8 mouse cellular contexts compared by ENCODE assay signal in genomic region chr8:11634331-11635011, GRCm38 (mm10). TPM values are rescaled to one million over a fixed set of nuclear protein-coding genes. Genes with fewer than 3 reads are reported as not detected.
A peak's percentile ranks its signal among the peaks of the same experiment; 100 is the strongest.
DNase-seq lines count a peak whose midpoint lies in the region; ATAC-seq and TF ChIP-seq lines count a peak whose summit lies in the region.

No protein-coding gene starts in this region.

- no peak for TF ChIP-seq POLR2A in ES-Bruce4 (IDR thresholded peaks at IDR 0.05; ENCODE audit: insufficient read depth, low read length)

- TF ChIP-seq EP300 in ES-Bruce4 (IDR thresholded peaks at IDR 0.05; ENCODE audit: insufficient read depth, low read depth, low read length) = no peak

- intact Hi-C loops in heart, postnatal 25 days (cut with DNase I) = loop anchor here (5.0 kb wide), 1 partner anchor 68 kb away; the partner anchor contains the start of gene 1700016D06Rik

- ATAC-seq in heart, embryonic 11.5 days (replicated peaks; ENCODE audit: insufficient number of reproducible peaks, low FRiP score, low TSS enrichment) = no peak
- ATAC-seq in forebrain, embryonic 11.5 days (replicated peaks; ENCODE audit: low FRiP score) = peak; percentile 4; the same call in 1 of the 2 replicates
- ATAC-seq in limb, embryonic 13.5 days (ENCODE audit: low FRiP score, low read depth) = peak; percentile 1; the same call in 1 of the 2 replicates

- H3K27ac ChIP-seq in heart, embryonic 11.5 days (ENCODE audit: low read depth, low read length) = peak overlapping the region; percentile 99
- peak overlapping the region; percentile 4; the same call in 1 of the 2 replicates for H3K27ac ChIP-seq in ES-Bruce4 (ENCODE audit: insufficient read depth, low read length)
- H3K27ac ChIP-seq in forebrain, embryonic 11.5 days (ENCODE audit: low read depth, low read length) = no peak overlapping the region
- peak overlapping the region; percentile 99 for H3K27ac ChIP-seq in limb, embryonic 13.5 days

- peaks cover 23% of the 10 kb centered on the region for H3K4me1 ChIP-seq in heart, embryonic 11.5 days (ENCODE audit: control insufficient read depth, insufficient read depth, low read length)
- H3K4me1 ChIP-seq in ES-Bruce4 (ENCODE audit: control insufficient read depth, insufficient read depth, low read length) = peaks cover 2% of the 10 kb centered on the region
- H3K4me1 ChIP-seq in forebrain, embryonic 11.5 days (replicated peaks; ENCODE audit: control insufficient read depth, insufficient read depth, low read length) = peaks cover 17% of the 10 kb centered on the region
- H3K4me1 ChIP-seq in limb, embryonic 13.5 days = peaks cover 51% of the 10 kb centered on the region

- H3K9me3 ChIP-seq in heart, embryonic 11.5 days (replicated peaks; ENCODE audit: control insufficient read depth, low read length) = no peaks in the 10 kb centered on the region
- H3K9me3 ChIP-seq in ES-Bruce4 (replicated peaks; ENCODE audit: control insufficient read depth, insufficient read depth, low read length, poor library complexity, severe bottlenecking) = no peaks in the 10 kb centered on the region
- H3K9me3 ChIP-seq in forebrain, embryonic 11.5 days (ENCODE audit: control insufficient read depth, low read length) = no peaks in the 10 kb centered on the region
- no peaks in the 10 kb centered on the region for H3K9me3 ChIP-seq in limb, embryonic 13.5 days

- H3K36me3 ChIP-seq in heart, embryonic 11.5 days (ENCODE audit: control insufficient read depth, insufficient read depth, low read length) = peaks cover 13% of the 10 kb centered on the region
- peaks cover 28% of the 10 kb centered on the region for H3K36me3 ChIP-seq in ES-Bruce4 (ENCODE audit: control insufficient read depth, insufficient read depth, low read length, poor library complexity, severe bottlenecking)
- peaks cover 5% of the 10 kb centered on the region; the same call in 1 of the 2 replicates for H3K36me3 ChIP-seq in forebrain, embryonic 11.5 days (ENCODE audit: control insufficient read depth, insufficient read depth, low read length)
- peaks cover 24% of the 10 kb centered on the region for H3K36me3 ChIP-seq in limb, embryonic 13.5 days

- peak overlapping the region; percentile 98 for H3K9ac ChIP-seq in heart, embryonic 11.5 days (ENCODE audit: low read depth, low read length)
- H3K9ac ChIP-seq in ES-Bruce4 (ENCODE audit: low read depth, poor library complexity, severe bottlenecking) = peak overlapping the region; percentile 89
- peak overlapping the region; percentile 98 for H3K9ac ChIP-seq in forebrain, embryonic 11.5 days (ENCODE audit: low read length)
- H3K9ac ChIP-seq in limb, embryonic 13.5 days = peak overlapping the region; percentile 96

- WGBS in heart, embryonic 11.5 days (ENCODE audit: insufficient replicate concordance) = under 1% methylated on average over 39 of the region's 39 CpGs
- WGBS in forebrain, embryonic 11.5 days = under 1% methylated on average over 39 of the region's 39 CpGs
- WGBS in limb, embryonic 13.5 days = under 1% methylated on average over 39 of the region's 39 CpGs

- peak overlapping the region; percentile 75 for H3K4me2 ChIP-seq in heart, embryonic 11.5 days
- peak overlapping the region; percentile 87 for H3K4me2 ChIP-seq in forebrain, embryonic 11.5 days (ENCODE audit: low read depth, low read length, severe bottlenecking)
- H3K4me2 ChIP-seq in limb, embryonic 13.5 days (replicated peaks) = peak overlapping the region; percentile 90

- no peaks in the 10 kb centered on the region for H3K27me3 ChIP-seq in heart, embryonic 11.5 days (ENCODE audit: control insufficient read depth, insufficient read depth, low read length)
- H3K27me3 ChIP-seq in ES-Bruce4 (ENCODE audit: control insufficient read depth, insufficient read depth, low read length, poor library complexity, severe bottlenecking) = no peaks in the 10 kb centered on the region
- H3K27me3 ChIP-seq in forebrain, embryonic 11.5 days (ENCODE audit: control insufficient read depth, insufficient read depth, low read length) = no peaks in the 10 kb centered on the region
- H3K27me3 ChIP-seq in limb, embryonic 13.5 days = no peaks in the 10 kb centered on the region

- peak overlapping the region; percentile 94 for H3K4me3 ChIP-seq in heart, embryonic 11.5 days (ENCODE audit: low read depth, low read length)
- H3K4me3 ChIP-seq in ES-Bruce4 (ENCODE audit: low read depth, low read length) = peak overlapping the region; percentile 77
- peak overlapping the region; percentile 95 for H3K4me3 ChIP-seq in forebrain, embryonic 11.5 days (ENCODE audit: low read depth, low read length)
- H3K4me3 ChIP-seq in limb, embryonic 13.5 days = peak overlapping the region; percentile 96

- TF ChIP-seq CTCF in ES-Bruce4 (IDR thresholded peaks at IDR 0.05; ENCODE audit: low read depth, low read length) = no peak

- DNase-seq in heart, postnatal 25 days (ENCODE audit: low spot score) = no peak
- no peak for DNase-seq in forebrain, embryonic 11.5 days (ENCODE audit: low spot score)
- DNase-seq in retina, postnatal 1 day = peak; percentile 26
- DNase-seq in layer of hippocampus, adult 9-10 months (ENCODE audit: low spot score) = no peak
- DNase-seq in adrenal gland, postnatal 4 days (ENCODE audit: low spot score in 2 of 2) = no peak

RNA-seq across cellular contexts. Expression of gene Ankrd10, which starts 1.1 kb away (rescaled TPM):
- polyA plus RNA-seq in heart, embryonic 11.5 days (2014; fragmentation: Nextera tagmentation; extraction: Ambion mirVana) = 60.3 and 63.1 TPM in 2 replicates
- 10 to 100 TPM; 24.4 to 25.4 TPM for total RNA-seq in heart, postnatal 25 days (2021)
- 101 and 104 TPM in 2 replicates for polyA plus RNA-seq in ES-Bruce4 (2011; ENCODE audit: insufficient read depth, insufficient read length, low read depth, missing spikeins)
- 133 and 143 TPM in 2 replicates for polyA plus RNA-seq in forebrain, embryonic 11.5 days (2014; fragmentation: Nextera tagmentation; extraction: Ambion mirVana)
- 105 and 115 TPM in 2 replicates for polyA plus RNA-seq in limb, embryonic 13.5 days (2015; fragmentation: Nextera tagmentation; extraction: Ambion mirVana)
- 10 to 100 TPM; 86.5 to 97.9 TPM for total RNA-seq in adrenal gland, postnatal 4 days (2021)
